Mouse (Mus musculus) urinary bladder, postnatal 36 days (tissue): Measurements from ENCODE around the gene Capn2.

Experiments used
- DNase-seq, 2 experiments: peaks; one replicate each; pipeline ENCODE4 v3.0.0; 2022; ENCODE audit warnings: low spot score in 2 of 2, mixed read lengths in 1 of 2

Capn2 gene

DNA sequence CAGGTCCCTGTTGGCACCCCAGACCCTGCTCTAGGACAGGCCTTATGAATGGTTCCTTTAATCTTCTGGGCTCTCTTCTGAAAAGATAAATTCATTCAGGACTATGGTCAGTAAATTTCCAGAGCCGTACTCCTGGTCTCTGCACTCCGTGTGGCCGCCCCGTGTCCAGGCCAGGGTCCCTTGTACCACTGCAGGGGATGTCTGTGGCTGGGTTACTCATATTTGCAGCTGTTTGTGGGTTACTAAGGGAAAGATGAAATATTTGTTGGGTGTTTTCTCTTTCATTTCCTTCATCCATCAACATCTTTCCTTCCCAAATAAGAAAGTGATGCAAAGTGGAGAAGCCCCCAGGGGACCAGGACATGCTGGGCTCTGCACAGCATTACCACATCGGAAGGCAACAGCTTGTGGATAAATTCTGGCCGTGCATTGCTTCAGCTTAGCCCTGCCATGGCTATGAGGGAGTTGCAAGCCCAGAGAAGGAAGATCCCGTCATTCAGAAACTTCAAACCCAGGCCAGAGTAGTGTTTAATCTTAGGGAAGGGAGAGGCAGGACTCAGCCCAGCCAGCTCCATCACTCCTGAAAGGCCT is 15.5 kb downstream of the Capn2 start:
- no peak for DNase-seq

GRCm38 (mm10) chr1:182500843-182501242 is 16.6 kb downstream of the Capn2 start:
- no peak for DNase-seq

GRCm38 (mm10) chr1:182500224-182500623 is 17.2 kb downstream of the Capn2 start:
- DNase-seq = no peak

DNA sequence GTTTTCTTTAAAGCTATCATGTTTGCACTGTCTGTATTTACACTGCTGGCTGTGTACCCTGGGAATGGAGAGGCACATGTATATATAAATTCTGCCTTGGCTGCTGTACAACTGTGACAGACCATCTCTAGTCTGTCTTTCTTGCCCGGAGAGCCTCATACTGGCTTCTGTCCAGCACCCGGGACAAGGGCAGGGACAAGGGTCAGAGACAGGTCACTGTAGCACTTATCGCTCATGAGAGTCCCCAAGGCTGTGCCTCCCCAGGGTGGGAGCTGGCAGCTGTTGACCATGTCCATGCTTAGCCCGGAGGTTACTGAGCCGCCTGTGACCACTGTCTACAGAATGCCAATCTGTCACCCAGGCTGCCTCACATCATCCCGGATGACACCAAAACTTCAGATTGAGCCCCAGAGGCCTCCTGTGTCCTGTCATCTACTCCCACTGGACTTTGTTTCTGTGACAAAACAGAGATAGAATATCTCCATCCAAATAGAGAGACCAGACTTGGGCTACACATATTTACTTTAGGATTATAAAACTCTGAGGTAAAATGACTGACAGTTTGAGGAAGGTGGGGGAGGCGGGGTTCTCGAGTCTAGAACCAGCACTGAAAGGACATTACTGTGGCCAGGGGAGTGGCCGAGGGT is 17.8 kb downstream of the Capn2 start:
- DNase-seq = no peak

- no peak for DNase-seq
These were observed 19.7 kb downstream of the Capn2 start for GRCm38 (mm10) chr1:182497736-182498135.

GRCm38 (mm10) chr1:182496685-182497084 is 20.7 kb downstream of the Capn2 start:
- no peak for DNase-seq

GRCm38 (mm10) chr1:182494285-182495145 is 22.9 kb downstream of the Capn2 start:
- no peak for DNase-seq

DNA sequence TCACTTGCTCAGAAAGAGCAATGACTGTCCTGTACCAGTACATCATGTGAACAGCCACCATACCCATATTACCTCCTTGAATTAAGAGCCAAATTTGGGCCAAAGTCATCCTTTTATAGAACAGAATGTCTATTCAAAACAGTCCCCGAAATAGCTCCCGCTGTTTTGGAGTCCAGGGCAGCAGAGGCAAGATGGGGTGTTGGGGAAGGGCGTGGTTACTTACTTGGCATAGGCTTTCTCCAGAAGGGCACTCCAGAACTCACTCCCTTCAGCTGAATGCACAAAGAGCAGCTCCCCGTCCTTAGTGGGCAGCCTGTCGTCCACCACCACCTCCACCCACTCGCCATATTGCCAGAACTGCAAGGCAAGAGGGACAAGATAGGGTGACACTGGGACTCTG is 25.6 kb downstream of the Capn2 start:
- DNase-seq = no peak

GRCm38 (mm10) chr1:182490568-182490967 is 26.8 kb downstream of the Capn2 start:
- DNase-seq = no peak

DNA sequence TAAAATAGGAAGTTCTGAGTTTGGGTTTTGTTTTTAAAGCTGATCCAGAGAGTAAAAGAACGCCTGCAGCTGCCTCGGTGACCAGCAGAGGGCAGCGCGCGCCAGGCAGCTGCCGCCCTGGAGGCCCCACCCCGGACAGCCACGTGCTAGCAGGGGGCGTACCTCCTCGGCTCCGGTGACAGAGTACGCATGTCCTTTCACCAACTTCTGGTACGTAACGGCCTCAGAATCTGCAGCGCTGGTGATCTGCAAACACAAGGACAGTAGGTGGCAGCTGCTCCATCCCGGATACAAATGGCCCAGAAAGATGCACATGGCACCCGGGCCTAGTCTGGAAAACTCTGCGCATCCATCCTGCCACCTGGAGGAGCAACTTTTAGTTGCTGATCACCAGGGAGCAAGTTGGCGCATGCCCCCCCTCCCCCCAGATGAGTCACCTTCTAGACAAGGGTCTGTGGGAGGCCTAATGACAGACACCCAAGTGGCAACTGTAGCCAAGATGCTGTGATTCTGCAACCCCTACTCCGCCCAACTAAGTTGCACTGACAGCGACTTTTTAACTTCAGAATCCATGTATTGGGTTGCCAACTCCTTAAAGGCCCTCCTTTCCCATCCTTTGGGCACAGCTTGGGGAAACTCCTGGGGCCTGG is 27.5 kb downstream of the Capn2 start:
- peak; percentile 86 to 94 for DNase-seq

- DNase-seq = no peak
These were observed 28.9 kb downstream of the Capn2 start for GRCm38 (mm10) chr1:182488503-182488902.

GRCm38 (mm10) chr1:182483910-182484274 is 33.5 kb downstream of the Capn2 start:
- DNase-seq = no peak

- no peak for DNase-seq
These were observed 34.2 kb downstream of the Capn2 start for GRCm38 (mm10) chr1:182482991-182483909.

- no peak for DNase-seq
These were observed 35.6 kb downstream of the Capn2 start for GRCm38 (mm10) chr1:182481646-182482295.

DNA sequence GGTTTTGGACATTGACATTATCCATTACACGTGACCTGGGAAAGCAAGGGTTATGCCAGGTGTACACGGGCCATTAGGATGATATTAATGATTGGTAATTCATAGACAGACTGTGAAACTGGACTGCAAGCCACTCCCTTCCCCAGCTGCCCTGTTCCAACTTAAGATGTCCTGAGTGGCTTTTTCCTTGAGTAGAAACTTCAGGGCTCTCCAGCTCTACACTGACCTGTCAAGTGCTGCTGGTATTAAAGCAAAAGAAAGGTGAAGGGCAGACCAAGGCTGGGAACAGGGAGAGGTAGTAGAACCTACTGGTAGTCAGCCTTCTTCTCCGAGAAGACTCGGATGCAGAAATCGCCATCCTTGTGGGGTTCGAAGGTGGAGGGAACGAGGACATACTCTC is 36.3 kb downstream of the Capn2 start:
- no peak for DNase-seq

DNA sequence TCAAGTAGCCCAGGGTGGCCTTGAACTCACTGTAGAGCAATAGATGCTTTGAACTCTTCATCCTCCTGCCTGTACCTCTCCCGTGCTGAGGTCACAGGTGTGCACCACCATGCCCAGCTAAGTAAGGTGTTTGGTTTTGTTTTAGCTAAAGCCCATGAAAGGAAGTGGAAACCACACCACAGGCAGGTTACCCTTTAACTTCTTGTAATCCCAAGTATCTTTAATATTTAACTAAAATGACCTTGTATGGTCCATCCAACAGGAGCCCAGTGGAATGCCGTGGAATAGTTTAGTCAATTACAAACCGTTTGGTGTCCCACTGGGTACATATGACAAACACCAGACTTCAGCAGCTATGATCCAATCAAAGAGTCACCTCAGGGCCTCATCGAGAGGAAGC is 38.5 kb downstream of the Capn2 start:
- no peak for DNase-seq

- DNase-seq = no peak
These were observed 42.2 kb downstream of the Capn2 start for GRCm38 (mm10) chr1:182475005-182475796.

DNA sequence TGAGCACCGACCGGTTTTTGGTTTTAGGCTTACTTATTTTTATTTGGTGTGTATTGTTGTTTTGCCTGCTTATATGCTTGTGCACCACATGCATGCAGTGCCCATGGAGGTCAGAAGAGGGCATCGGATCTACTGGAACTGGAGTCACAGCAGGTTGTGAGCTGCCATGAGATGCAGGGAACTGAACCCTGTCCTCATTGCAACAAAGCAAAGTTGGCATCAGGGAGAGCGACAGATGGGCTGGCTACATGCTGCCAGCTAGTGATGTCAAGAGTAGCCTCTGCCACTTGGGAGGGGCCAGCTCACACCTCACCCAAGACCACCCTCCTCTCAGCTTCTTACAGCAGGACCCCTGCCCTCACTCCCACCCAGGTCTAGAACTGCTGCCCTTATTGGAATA is 51.4 kb downstream of the Capn2 start:
- no peak for DNase-seq

- DNase-seq = no peak
These were observed 52.1 kb downstream of the Capn2 start for GRCm38 (mm10) chr1:182465309-182465708.

DNA sequence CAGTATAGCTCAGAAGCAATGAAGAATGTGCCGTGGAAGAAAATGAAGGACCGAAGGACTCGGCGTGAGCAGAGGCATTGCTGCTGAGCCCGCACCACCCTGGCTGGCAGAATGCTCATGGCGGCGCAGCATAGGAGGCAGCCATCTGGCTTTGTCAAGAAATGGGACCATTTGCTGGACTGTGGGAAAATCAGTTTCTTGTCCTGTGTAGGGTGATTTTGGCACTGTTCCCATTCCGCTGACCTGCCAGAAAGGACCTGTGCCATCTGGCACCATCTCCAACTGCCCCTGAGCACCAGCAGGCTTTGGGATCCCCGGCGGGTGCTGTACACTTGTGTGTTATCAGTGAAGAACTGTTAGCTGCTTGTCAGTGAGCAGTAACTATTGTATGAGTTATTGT is 55.6 kb downstream of the Capn2 start:
- peak in 1 of 2 experiments; percentile 33 for DNase-seq
